Mouse (Mus musculus) heart, adult 18-20 months (tissue): ENCODE data around the gene Enpp5. TPM values are rescaled to one million over a fixed set of nuclear protein-coding genes. Genes with fewer than 3 reads are reported as not detected.

Source experiments
- DNase-seq, 2 experiments: peaks; one replicate each; pipeline ENCODE4 v3.0.0; 2021 to 2022; ENCODE audit warnings: mixed read lengths in 1 of 2
- total RNA-seq, 2 experiments: library from RNA; stranded (reverse); gene quantifications; 2 replicates each; pipeline ENCODE4 v1.2.3; 2021

The Enpp5 gene
- total RNA-seq, 2 experiments from 2014 or later = 15.6 to 17.7 TPM

- DNase-seq = no peak
Measured at GRCm38 (mm10) chr17:44091512-44091911, 12.9 kb downstream of the Enpp5 start.

- no peak for DNase-seq
Measured at GRCm38 (mm10) chr17:44100486-44100885, 21.9 kb downstream of the Enpp5 start.

- DNase-seq = peak in 1 of 2 experiments; percentile 35
Measured at GRCm38 (mm10) chr17:44100906-44101305, 22.3 kb downstream of the Enpp5 start.

GRCm38 (mm10) chr17:44101961-44102360, 23.3 kb downstream of the Enpp5 start:
- no peak for DNase-seq

- DNase-seq = peak; percentile 92 to 94
Measured at GRCm38 (mm10) chr17:44105287-44106138, 26.9 kb downstream of the Enpp5 start, which contains the start of gene Enpp4. Enpp4 (minus strand) TSS chr17:44105809.

- DNase-seq = peak in 1 of 2 experiments; percentile 18
Measured at GRCm38 (mm10) chr17:44108331-44108730, 29.7 kb downstream of the Enpp5 start.

- DNase-seq = no peak
Measured at GRCm38 (mm10) chr17:44116584-44116983, 38.0 kb downstream of the Enpp5 start.

- no peak for DNase-seq
Measured at GRCm38 (mm10) chr17:44117721-44118120, 39.1 kb downstream of the Enpp5 start.

GRCm38 (mm10) chr17:44118231-44118630, 39.6 kb downstream of the Enpp5 start:
- no peak for DNase-seq

- no peak for DNase-seq
Measured at GRCm38 (mm10) chr17:44121366-44122100, 42.9 kb downstream of the Enpp5 start.

- no peak for DNase-seq
Measured at GRCm38 (mm10) chr17:44129092-44129750, 50.6 kb downstream of the Enpp5 start.

- DNase-seq = peak; percentile 61 to 89
Measured at GRCm38 (mm10) chr17:44130429-44130828, 51.8 kb downstream of the Enpp5 start.

- no peak for DNase-seq
Measured at GRCm38 (mm10) chr17:44134106-44134505, 55.5 kb downstream of the Enpp5 start.

GRCm38 (mm10) chr17:44134545-44134944, 55.9 kb downstream of the Enpp5 start:
- no peak for DNase-seq

GRCm38 (mm10) chr17:44136018-44136417, 57.4 kb downstream of the Enpp5 start:
- DNase-seq = no peak

Other genes with a start within 250 kb of the Enpp5 start
- 10 to 100 TPM; 26.2 to 26.4 TPM for gene Enpp4, start 27.0 kb downstream of the Enpp5 start, total RNA-seq
- 100 to 1,000 TPM; 141 to 144 TPM for gene Clic5, start 109.8 kb downstream of the Enpp5 start, total RNA-seq